Mouse (Mus musculus): ENCODE data around the gene Xirp1. TPM values are rescaled to one million over a fixed set of nuclear protein-coding genes. Genes with fewer than 3 reads are reported as not detected.

The Xirp1 gene
- total RNA-seq, 2 experiments from 2014 or later, result 0.08 to 0.09 TPM

- intact Hi-C loops (cut with DNase I), result no loop called here
Observed at GRCm38 (mm10) chr9:119996080-119996479, 27.3 kb downstream of the Xirp1 start.

GRCm38 (mm10) chr9:119994207-119994606 is 29.2 kb downstream of the Xirp1 start:
- no peak for DNase-seq (ENCODE audit: low spot score in 2 of 2)
- intact Hi-C loops (cut with DNase I), result no loop called here

More at GRCm38 (mm10) chr9:119996080-119996479, 27.3 kb downstream of the Xirp1 start:
- no peak for DNase-seq (ENCODE audit: low spot score in 2 of 2)

GRCm38 (mm10) chr9:119993092-119993844 is 30.1 kb downstream of the Xirp1 start:
- intact Hi-C loops (cut with DNase I), result no loop called here
- no peak for DNase-seq (ENCODE audit: low spot score in 2 of 2)

GRCm38 (mm10) chr9:119991310-119991709 is 32.1 kb downstream of the Xirp1 start:
- no peak for DNase-seq (ENCODE audit: low spot score in 2 of 2)
- intact Hi-C loops (cut with DNase I), result no loop called here

GRCm38 (mm10) chr9:119988304-119988703 is 35.1 kb downstream of the Xirp1 start:
- DNase-seq (ENCODE audit: low spot score in 2 of 2), result no peak
- intact Hi-C loops (cut with DNase I), result no loop called here

- intact Hi-C loops (cut with DNase I), result no loop called here
- no peak for DNase-seq (ENCODE audit: low spot score in 2 of 2)
Observed at GRCm38 (mm10) chr9:119985881-119986574, 37.4 kb downstream of the Xirp1 start.

- no peak for DNase-seq (ENCODE audit: low spot score in 2 of 2)
- intact Hi-C loops (cut with DNase I), result no loop called here
Observed at GRCm38 (mm10) chr9:119984536-119985011, 38.8 kb downstream of the Xirp1 start, which contains the start of gene Csrnp1. Gene Csrnp1 (minus strand): TSS chr9:119984658.

GRCm38 (mm10) chr9:119983585-119984535 is 39.5 kb downstream of the Xirp1 start:
- intact Hi-C loops (cut with DNase I), result loop anchor here (2.0 kb wide), 1 partner anchor 27 kb away; no protein-coding TSS in a partner anchor
- peak; percentile 69 to 85 for DNase-seq (ENCODE audit: low spot score in 2 of 2)

GRCm38 (mm10) chr9:119982956-119983551 is 40.3 kb downstream of the Xirp1 start:
- intact Hi-C loops (cut with DNase I), result loop anchor here (2.0 kb wide), 1 partner anchor 28 kb away; no protein-coding TSS in a partner anchor
- DNase-seq (ENCODE audit: low spot score in 2 of 2), result peak in 1 of 2 experiments; percentile 35

- intact Hi-C loops (cut with DNase I), result loop anchor here (2.0 kb wide), 1 partner anchor 28 kb away; no protein-coding TSS in a partner anchor
- peak; percentile 53 to 70 for DNase-seq (ENCODE audit: low spot score in 2 of 2)
Observed at GRCm38 (mm10) chr9:119982241-119982811, 41.1 kb downstream of the Xirp1 start.

GRCm38 (mm10) chr9:119981183-119982179 is 41.9 kb downstream of the Xirp1 start:
- DNase-seq (ENCODE audit: low spot score in 2 of 2), result peak; percentile 58 to 83
- intact Hi-C loops (cut with DNase I), result loop anchor here (2.0 kb wide), 1 partner anchor 29 kb away; no protein-coding TSS in a partner anchor

GRCm38 (mm10) chr9:119980770-119981182 is 42.6 kb downstream of the Xirp1 start:
- DNase-seq (ENCODE audit: low spot score in 2 of 2), result no peak
- intact Hi-C loops (cut with DNase I), result no loop called here

GRCm38 (mm10) chr9:119979749-119980148 is 43.6 kb downstream of the Xirp1 start:
- intact Hi-C loops (cut with DNase I), result no loop called here
- DNase-seq (ENCODE audit: low spot score in 2 of 2), result no peak

- intact Hi-C loops (cut with DNase I), result no loop called here
Observed at GRCm38 (mm10) chr9:119978811-119979441, 44.5 kb downstream of the Xirp1 start.

GRCm38 (mm10) chr9:119978151-119978810 is 45.1 kb downstream of the Xirp1 start:
- DNase-seq (ENCODE audit: low spot score in 2 of 2), result no peak
- intact Hi-C loops (cut with DNase I), result no loop called here

More at GRCm38 (mm10) chr9:119978811-119979441, 44.5 kb downstream of the Xirp1 start:
- peak; percentile 63 to 64 for DNase-seq (ENCODE audit: low spot score in 2 of 2)

- DNase-seq (ENCODE audit: low spot score in 2 of 2), result no peak
- intact Hi-C loops (cut with DNase I), result no loop called here
Observed at GRCm38 (mm10) chr9:119977557-119978060, 45.8 kb downstream of the Xirp1 start.

Measured in left cerebral cortex, postnatal 14 days (tissue).